Mouse (Mus musculus): ENCODE results near the gene Afg1l. TPM values are rescaled to one million over a fixed set of nuclear protein-coding genes. Genes with fewer than 3 reads are reported as not detected.

The Afg1l gene
- total RNA-seq, 4 experiments from 2014 or later = 12.3 to 13.6 (median 12.4) TPM

DNA sequence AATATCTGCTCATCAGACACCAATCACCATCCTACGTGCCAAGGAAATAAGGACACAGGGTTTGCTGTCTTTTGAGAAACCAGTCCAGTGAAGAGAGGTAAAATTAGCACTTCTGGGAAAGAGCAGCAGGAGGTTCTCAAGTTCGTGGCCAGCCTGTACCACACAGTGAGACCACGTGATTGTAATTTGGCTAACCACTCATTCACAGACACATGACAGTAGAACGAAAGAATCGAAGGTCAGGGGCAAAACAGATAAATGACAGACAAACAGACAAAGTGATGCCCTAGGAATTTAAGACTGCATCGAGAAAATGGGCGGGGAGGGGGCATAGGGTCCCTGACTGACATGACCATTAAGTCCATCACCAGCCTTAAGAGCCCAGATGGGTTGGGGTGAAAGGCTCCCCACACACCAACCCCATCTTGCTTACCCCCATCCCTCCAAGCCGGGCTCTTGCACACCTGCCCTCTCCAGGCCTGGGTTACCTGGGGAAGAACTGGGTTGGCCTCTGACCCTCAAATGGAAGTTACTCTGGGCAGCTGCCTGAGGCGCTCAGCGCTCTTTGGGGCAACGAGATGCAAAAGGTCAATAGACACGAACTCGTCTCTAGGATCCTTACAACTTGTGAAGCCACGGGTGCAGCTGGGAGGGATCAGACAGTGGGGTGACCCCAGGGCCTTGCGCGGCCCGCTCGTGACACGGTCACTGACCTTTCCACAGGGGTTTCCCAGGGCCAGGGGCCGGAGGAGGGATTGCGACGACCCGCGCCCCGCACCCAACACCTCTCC is 620 bp downstream of the Afg1l start:
- DNase-seq (ENCODE audit: low spot score in 2 of 2) = no peak

DNA sequence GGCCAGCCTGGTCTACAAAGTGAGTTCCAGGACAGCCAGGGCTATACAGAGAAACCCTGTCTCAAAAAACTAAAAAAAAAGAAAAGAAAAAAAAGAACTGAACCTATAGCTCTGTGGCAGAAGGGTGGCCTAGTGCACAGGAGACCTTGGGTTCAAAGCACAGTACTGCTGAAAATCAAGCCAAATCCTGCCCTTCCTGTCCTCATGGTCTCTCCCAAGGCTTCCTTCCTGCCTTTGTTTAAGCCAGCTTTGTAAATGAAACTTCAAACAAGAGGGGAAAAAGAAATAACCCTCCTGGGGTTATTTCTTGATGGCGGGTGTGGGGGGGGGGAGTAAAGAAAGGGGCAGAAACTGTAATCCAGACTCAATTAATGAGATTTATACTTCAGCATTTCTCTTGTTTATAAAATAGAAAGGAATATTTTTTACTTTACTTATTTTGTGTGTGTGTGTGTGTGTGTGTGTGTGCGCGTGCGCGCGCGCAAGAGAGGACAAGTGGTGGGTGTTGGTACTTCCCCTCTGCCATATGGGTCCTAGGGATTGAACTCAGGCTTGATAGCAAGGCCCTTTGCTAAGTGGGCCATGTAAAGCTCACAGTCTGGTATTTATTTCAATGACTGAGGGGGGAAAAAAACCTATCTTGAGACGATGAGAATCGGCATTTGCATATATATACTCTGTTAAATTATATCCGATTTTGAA is 1.4 kb downstream of the Afg1l start:
- no peak for DNase-seq (ENCODE audit: low spot score in 2 of 2)

DNA sequence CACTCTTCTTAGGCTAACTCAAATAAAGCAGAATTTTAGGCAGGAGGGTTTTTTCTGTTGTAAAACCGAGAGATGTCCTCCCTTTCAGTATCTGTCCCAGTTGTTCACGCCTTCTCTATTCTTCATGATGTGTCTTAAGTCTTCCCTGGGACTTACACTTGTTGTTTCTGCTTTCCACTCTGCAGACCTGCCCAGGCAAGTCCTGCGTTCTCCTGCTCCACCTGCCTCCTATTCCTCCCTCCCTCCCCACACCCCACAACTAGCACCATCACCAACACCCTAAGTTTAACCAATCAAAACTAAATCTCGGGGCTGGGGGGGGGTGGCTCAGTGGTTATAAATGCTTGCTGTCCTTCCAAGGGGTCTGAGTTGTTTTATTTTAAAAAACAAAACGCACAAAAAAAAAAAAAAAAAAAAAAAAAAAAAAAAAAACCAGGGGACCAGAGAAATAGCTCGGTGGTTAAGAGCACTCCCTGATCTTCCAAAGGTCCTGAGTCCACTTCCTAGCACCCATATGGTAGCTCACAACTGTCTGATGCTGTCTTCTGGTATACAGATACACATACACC is 3.3 kb downstream of the Afg1l start:
- no peak for DNase-seq (ENCODE audit: low spot score in 2 of 2)

DNA sequence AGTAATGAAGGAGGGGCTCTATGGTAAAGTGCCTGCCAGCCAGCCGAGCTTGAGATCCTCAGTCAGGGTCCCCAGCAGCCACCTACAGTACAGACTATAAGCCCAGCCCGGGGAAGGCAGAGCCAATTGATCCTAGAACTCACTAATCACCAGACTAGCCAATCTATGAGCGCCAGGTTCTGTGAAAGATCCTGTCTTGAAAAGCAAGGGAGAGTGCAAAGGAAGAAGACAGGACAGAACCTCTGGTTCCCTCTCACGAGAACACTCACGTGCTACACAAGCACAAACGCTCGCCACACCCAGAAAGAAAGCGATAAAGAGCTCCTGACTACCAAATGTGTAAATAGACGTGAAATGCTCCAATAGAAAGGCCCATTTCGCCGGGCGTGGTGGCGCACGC is 13.6 kb downstream of the Afg1l start:
- DNase-seq (ENCODE audit: low spot score in 2 of 2) = no peak

DNA sequence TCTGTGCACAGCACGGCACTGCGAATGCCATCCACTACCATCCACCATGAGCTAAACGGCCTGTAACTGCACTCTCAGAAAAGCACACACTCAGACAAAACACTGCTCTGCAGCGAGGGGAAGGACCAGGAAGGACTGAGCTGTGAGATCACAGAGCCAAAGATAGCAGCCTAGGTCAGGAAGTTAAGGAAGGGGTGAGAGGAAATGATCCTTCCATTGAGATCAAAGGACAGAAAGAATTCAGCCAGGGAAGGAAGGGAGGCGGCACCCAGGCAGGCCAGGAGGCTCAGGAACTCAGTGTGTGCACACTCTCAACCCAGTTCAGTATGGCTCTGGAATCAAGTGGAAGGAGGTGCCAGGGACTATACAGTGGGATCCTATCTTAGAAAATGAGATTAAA is 14.1 kb downstream of the Afg1l start:
- DNase-seq (ENCODE audit: low spot score in 2 of 2) = no peak

DNA sequence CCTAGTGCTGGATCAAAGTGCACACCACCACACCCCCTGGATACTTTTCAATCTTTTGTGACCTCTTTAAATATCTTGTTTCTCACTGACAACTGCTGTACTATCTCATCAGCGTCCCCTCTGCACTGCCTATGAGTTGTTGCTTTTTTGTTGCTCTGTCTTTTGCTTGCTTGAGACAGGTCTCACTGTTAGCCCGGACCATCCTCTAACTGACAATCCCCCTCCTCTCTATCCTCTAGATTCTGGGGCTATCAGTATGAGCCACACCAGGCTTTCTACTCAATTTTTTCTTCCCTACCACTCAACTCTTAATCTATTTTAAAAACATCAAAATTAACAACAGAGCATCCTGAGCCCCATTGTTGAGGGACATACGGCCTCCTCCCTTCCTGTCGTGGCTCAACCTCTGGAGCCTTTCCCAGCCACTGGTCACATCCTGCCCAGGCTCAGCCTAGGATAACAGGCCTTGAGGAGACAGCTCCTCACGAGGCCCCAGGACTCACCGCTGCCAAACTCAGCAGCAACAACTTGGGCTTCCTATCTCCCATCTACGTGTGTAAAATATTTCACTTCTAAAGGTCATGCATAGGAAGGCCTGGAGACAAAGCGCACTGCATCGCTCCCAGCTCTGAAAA is 20.7 kb downstream of the Afg1l start:
- DNase-seq (ENCODE audit: low spot score in 2 of 2) = no peak

DNA sequence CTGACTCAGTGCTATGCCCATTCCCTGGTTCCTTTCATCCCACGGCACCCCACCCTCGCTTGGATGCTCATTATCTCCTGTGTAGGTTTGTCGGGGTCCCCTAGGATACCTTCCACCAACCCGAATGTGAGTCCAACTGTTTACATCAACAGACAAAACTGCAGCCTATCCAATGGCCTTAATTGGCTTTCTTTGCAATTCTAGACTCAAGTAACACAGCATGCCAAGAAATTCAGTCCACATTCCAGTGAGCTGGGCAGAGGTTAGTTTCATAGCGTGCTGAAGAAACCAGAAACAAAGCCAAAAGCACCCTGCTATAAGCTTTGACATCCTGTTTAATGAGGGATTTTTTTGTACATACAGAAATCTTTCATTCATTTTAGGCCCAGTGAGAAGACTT is 22.4 kb downstream of the Afg1l start:
- DNase-seq (ENCODE audit: low spot score in 2 of 2) = no peak

DNA sequence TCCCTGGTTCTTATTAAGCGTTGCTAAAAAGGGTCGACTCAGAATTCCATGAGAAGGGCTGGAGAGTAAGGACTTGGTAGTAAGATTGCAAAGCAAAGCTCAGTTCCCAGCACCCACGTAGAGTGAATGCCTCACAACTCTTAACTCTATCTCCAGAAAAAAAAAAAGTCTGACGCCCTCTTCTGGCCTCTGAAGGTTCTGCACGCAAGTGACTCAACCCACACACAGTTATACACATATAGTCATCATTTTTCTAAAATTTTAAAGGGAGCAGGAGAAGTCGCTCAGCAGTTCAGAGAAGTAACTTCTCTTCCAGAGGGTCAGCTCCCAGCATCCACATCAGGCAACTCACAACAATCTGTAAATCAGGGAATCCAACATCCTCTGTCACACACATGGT is 23.7 kb downstream of the Afg1l start:
- DNase-seq (ENCODE audit: low spot score in 2 of 2) = no peak

DNA sequence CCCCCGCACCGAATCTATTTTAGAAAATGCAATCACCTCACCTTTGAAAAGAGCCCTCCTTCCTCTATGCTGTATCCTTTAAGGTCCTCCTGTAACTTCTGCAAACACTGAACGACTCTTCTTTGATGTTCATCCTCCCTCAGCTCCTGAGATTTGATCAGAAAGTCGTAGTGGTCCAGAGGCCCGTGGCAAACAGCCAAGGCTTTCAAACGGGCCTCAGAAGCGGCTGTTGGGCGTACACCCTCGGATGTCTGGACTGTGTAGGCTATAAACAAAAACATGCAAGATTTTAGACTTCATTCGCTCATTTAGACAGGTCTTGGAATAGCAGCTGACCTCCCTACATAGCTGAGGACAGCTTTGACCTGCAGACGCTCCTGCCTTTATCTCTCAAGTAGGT is 24.1 kb downstream of the Afg1l start:
- DNase-seq (ENCODE audit: low spot score in 2 of 2) = no peak

DNA sequence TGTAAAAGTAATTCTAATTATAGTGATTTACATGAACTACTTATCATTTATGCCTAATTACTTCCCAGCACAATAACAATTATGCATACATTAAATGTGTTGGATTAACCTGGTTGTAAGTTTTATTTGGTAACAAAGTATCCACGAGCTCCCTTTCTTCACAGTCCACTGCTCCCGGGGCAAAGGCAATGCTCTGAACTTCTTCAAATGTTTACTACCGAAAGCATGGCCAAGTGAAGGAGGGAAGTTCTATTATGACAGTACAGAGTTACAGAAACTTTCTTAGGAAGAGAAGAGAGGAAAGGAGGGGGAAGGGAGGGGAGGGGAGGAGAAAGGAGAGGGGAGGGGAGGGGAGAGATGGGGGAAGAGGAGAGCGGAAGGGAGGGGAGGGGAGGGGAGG is 28.7 kb downstream of the Afg1l start:
- DNase-seq (ENCODE audit: low spot score in 2 of 2) = no peak

DNA sequence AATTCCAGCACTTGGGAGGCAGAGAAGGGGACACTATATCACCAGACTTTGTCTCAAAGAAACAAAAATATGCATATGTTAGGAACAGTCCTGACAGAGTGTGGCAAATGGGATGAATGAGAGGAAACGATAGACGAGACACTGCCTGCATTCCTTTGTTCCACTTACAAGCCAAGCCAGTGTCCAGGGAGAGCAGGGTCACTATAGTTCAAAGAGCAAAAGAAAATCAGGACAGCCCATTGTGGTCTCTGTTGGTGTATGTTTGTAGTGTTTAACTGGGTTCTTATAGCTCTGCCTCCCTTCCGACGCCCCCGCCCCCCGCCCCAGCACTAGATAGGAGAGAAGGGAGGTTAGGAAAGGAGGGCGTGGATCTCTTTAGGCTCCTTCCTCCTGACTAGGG is 30.0 kb downstream of the Afg1l start:
- no peak for DNase-seq (ENCODE audit: low spot score in 2 of 2)

DNA sequence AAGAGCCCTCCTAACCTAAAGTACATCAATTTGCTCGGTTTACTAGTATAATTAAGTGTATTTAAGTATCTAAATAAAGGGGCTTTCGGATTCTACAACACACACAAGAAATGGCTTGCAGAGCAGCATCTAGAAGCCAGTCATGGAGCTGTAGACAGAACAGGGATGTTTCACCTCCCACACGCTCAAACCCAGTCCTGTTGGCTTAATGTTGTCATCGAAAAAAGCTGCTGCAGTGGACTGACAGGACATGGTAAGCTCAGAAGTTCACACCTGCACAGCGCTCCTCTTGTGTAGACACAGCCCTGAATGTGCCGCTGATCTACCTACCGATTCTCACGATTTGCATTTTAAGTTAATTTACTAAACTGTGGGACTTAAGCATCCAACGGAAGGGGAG is 32.2 kb downstream of the Afg1l start:
- DNase-seq (ENCODE audit: low spot score in 2 of 2) = no peak

DNA sequence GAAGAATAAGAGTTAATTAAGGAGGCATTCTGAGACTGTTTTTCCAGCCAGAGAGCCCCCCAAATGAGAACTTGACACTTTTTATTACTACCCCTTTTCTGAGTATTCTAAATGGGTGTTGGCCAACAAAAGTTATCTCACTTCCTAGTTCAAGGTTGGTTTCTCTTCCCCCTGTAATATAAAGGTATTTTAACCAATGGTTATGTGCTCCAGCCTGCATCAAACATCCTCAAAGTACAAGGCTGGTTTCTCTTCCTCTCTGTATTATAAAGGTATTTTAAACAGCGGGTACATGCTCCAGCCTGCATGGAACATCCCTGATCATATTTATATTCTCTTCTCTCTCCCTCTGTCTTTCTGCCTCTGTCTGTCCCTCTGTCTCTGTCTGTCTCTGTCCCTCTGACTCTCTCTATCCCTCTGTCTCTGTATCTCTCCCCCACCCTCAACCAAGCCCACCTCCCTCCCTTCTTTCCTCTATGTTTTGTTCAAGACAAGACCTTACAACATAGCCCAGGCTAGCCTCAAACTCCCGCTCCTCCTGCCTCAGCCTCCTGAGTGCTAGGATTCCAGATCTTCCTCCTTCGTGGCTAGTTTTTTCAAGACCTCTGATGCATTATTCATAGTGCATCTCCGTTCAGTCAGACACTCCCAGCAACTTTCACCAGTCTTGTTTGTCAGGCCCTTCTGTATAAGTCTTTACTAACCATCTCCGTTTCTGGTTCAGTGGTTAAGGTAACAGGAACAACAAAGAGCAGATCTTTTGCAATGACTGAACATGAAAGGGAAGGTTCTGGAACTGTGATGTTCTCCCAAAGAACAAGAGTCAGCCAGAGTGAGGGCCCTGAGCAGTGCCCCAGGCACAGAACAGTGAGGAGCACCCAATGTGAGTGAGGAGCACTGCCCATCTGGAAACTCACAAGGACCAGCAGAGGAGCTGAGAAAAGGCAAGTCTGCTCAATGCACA is 41.2 kb downstream of the Afg1l start:
- DNase-seq (ENCODE audit: low spot score in 2 of 2) = no peak

DNA sequence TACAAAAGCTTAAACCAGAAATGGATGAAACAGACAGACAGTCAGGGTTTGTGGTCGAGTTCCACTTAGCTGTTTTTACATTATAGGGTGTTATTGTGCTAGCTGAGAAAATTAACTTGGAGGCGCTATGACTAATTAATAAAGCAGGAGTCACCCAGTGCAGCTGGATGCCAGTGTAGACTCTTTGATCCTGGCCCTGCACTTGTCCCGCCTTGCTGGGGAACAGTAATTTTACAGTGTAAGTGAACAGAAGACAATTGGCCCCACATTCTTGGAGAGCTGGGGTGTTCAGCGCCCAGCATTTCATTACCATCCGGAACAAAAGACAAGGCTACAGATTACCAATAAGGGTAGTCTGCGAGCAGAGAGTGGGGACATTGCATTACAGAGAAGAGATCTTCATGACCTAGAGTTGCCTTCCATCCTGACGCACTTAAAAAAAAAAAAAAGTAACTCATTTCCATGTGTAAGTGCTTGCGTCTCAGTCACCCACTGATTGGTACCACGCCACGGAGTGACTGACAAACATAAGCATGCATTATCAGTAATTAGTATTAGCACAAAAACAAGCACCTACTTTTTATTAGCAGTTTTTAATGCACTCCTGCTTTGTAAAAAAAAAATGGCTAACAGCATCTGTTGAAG is 60.7 kb downstream of the Afg1l start:
- DNase-seq (ENCODE audit: low spot score in 2 of 2) = no peak

DNA sequence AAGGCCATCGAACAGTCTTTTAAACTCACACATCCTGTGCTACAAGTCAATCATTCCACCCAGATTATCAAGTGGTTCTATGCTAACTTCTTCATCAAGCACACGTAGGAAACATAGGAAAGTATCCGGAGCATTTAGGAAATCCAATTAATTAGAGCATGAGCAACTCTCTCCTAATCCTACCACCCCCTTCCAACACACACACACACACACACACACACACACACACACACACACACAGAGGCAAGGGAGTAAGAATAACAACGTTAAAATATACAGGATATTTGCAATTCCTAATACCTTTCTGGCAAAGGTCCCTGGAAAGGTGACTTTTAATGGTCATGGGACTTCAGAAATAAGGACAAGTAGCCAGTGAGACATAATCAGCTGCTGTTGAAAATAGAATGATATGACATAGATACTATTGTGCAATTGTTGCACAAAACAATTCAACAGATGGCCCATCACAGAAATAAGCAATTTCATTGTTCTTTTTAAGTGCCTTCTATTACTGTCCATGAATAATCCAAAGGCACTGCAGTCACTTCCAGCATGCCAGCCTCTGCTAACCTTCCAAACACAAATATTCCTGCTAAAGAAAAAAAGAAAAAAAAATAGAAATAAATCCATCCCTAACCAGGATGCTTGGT is 62.4 kb downstream of the Afg1l start:
- no peak for DNase-seq (ENCODE audit: low spot score in 2 of 2)

DNA sequence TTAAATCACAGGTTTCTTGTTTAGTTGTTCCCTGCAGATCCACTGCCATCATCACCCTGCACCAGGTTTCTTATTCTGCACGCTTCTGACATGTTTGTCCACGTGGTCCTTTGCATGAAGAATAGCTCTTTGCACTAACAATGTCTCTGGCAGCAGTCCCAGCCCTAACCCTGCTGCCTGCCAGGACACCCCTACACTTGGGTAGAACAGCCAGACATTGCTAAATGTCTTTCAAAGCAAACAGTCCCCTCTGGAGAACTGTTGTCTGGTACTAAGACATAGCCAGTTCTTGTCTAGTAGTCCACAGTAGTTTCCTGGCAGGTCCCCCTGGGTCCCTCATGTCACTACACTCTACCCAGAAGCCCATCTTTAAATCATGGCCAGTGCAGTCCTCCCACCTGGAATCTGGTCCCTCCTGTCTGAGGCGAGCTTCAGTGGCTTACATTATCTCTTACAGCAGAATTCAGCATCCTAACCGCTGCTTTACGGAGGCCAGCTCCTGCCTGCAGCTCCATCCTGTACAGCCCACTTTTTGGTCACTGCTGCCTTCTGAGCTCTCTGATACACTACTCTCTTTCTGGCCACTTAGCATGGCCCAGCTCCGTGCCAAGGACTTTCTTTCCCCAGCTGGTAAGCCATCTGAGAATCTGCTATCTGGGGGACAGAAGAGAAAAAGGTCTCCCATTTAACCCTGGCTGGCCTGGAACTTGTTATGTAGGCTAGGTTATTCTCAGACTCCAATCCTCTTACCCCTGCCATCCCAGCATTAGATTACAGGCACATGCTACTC is 67.4 kb downstream of the Afg1l start:
- DNase-seq (ENCODE audit: low spot score in 2 of 2) = peak in 1 of 2 experiments; percentile 28

DNA sequence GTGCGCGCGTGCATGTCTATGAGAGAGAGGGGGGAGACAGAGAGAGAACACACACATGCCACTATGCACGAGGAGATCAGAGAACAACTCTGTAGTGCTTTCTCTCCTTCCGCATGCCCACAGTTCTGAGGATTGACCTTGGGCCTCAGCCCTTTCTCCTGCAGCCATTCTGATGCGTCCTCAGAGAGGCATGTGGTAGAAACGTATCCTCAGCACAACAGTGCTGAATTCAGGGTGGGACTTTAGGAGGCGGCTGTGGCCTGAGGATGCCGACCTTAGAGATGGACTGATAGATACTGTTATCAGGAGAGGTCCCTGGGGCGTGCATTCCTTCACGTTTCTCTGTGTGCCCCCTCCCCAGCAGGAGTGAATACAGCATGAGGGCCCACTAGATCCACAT is 87.9 kb downstream of the Afg1l start:
- no peak for DNase-seq (ENCODE audit: low spot score in 2 of 2)

DNA sequence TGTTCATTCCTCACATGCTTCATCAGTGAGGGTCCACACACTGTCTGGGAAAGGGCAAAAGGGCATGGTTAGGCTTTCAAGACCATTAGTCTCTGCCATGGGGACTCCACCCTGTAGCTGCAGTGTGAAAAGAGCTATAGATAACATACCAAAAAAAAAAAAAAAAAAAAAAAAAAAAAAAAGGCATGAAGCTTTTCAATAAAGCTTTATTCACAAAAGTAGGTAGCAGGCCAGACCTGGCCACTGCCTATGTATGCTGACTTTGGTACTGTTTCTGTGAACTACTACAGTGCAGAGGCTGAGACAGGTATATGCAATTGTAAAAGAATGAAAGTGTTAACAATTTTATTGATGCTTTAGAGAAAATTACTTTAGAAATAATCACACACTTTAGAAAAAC is 90.2 kb downstream of the Afg1l start:
- DNase-seq (ENCODE audit: low spot score in 2 of 2) = no peak

DNA sequence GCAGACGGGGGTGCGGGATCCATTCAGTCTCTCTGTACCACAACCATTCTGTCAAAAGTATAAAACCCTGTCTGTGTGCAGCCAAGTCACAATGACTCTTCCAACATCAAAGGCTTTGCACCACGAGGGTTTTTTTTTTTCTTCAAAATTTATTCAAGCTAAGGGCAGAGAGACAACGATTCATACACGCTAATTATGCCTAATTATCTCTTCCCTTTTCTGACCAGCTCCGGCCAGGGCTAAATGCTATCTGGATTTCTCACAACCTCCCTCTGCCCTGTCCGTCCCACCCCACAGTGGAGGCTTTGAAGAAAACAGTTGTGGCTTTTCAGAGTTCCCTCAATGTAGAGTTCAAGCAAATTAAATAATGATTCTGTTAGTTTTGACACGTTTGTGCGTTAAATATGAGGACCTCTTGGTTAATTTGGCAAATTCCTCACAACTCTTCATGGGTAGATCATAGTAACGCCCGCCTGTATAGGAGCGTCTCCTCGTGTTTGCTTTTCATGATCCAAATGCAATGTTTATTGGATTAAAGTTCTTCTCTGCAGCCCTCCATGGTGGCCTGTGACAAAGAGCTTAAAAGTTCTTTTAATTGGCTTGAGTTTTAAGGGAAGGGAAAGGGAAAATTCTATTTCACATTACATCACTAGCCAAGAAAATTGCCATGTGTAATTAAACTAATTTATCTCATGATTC is 93.3 kb downstream of the Afg1l start:
- no peak for DNase-seq (ENCODE audit: low spot score in 2 of 2)
